Mouse (Mus musculus) erythroblast, embryonic 14.5 days (primary cell): ENCODE results near the gene Susd1.

Source experiments
- GATA1 ChIP-seq: IDR thresholded peaks from 2 replicates; pipeline ENCODE4 v1.6.1; 2012; ENCODE audit warnings: low read length, inconsistent platforms, mixed read lengths
- TAL1 ChIP-seq: IDR thresholded peaks from 3 replicates; pipeline ENCODE4 v1.6.1; 2012; ENCODE audit warnings: low read length, inconsistent platforms, mixed read lengths

GRCm38 (mm10) chr4:59310590-59310989 lies 127.8 kb downstream of the Susd1 start:
- TF ChIP-seq GATA1 (no peak), TAL1 (no peak)
